Mouse (Mus musculus) stomach, postnatal 0 days (tissue): ENCODE results near the gene Col5a2. TPM values are rescaled to one million over a fixed set of nuclear protein-coding genes. Genes with fewer than 3 reads are reported as not detected.

Experiments
- ATAC-seq: fragments of 200-750 bp; cut with Nextera tagmentation; 2 replicates; pipeline ENCODE4 v1.8.0; 2017; ENCODE audit not compliant: low FRiP score, low TSS enrichment
- DNase-seq: peaks from one replicate; pipeline ENCODE4 v3.0.0-alpha.2; 2016; ENCODE audit warnings: low spot score
- H3K27ac ChIP-seq: fragments of 300-500 bp; sonication (generic); replicated peaks from 2 replicates; pipeline ENCODE4 v1.5.1; 2014; ENCODE audit warnings: mild to moderate bottlenecking, control low read depth
- H3K27me3 ChIP-seq: fragments of 300-500 bp; sonication (generic); 2 replicates; pipeline ENCODE4 v1.6.1; 2014; ENCODE audit warnings: low read length; ENCODE audit not compliant: control insufficient read depth, insufficient read depth
- H3K36me3 ChIP-seq: fragments of 300-500 bp; sonication (generic); 2 replicates; pipeline ENCODE4 v1.6.1; 2014; ENCODE audit warnings: low read length, mixed read lengths; ENCODE audit not compliant: control insufficient read depth, insufficient read depth
- H3K4me1 ChIP-seq: fragments of 300-500 bp; sonication (generic); replicated peaks from 2 replicates; pipeline ENCODE4 v1.6.1; 2014; ENCODE audit warnings: antibody characterized with exemption; ENCODE audit not compliant: control insufficient read depth, insufficient read depth
- H3K4me2 ChIP-seq: fragments of 300-500 bp; sonication (generic); replicated peaks from 2 replicates; pipeline ENCODE4 v1.6.1; 2014; ENCODE audit warnings: low read depth, mild to moderate bottlenecking, control low read depth, moderate library complexity
- H3K4me3 ChIP-seq: fragments of 300-500 bp; sonication (generic); 2 replicates; pipeline ENCODE4 v1.5.1; 2014; ENCODE audit warnings: low read depth, low read length, control low read depth
- H3K9ac ChIP-seq: fragments of 300-500 bp; sonication (generic); 2 replicates; pipeline ENCODE4 v1.6.1; 2014; ENCODE audit warnings: mild to moderate bottlenecking, low read length, control low read depth, mixed read lengths
- H3K9me3 ChIP-seq: fragments of 300-500 bp; sonication (generic); 2 replicates; pipeline ENCODE4 v1.6.1; 2016; ENCODE audit warnings: low read length; ENCODE audit not compliant: control insufficient read depth
- CTCF ChIP-seq: IDR thresholded peaks from 2 replicates; pipeline ENCODE4 v1.5.1; 2016; ENCODE audit warnings: antibody characterized with exemption, low read depth, mild to moderate bottlenecking, moderate library complexity
- EP300 ChIP-seq: optimal IDR thresholded peaks from 2 replicates; pipeline ENCODE3; 2016; ENCODE audit warnings: antibody characterized with exemption
- WGBS: fragments of 180-500 bp; shearing (Covaris S2); extraction: QIAGEN DNeasy Blood & Tissue Kit; methylation state at CpG from one replicate; pipeline ENCODE4 v1.1.7; 2014; 5-methylcytosine and 5-hydroxymethylcytosine counted together
- polyA plus RNA-seq: library from polyadenylated mRNA; unstranded; fragments of >200 nt; fragmentation: Nextera tagmentation; extraction: Ambion mirVana; gene quantifications from 2 replicates; pipeline ENCODE4 v1.2.1, GENCODE M21; 2015

The Col5a2 gene
- polyA plus RNA-seq, 1 experiment from 2014 or later, result 55.4 TPM

DNA sequence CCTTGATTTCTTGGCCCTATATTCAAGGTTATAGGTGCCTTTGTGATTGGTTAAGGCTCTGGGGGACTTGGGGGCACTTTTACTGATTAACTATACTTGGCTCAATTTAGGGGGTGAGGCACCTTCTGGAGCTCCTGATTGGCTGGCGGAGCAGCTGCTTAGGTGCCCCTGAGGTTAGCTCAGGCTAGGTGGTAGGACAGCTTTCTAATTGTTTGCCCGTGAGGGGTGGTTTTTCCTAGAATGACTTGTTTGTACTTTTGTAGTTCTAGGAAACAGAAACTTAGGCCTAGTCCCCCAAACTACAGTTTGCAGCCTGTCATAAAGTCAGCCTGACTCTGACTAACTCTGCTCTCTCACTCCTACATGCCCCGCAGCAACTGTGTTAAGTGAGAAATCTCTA is 20.5 kb upstream of the Col5a2 start:
- Histone ChIP-seq H3K4me1 (no peaks in the 10 kb centered on the region), H3K27ac (no peak overlapping the region), H3K9ac (no peak overlapping the region), H3K36me3 (no peaks in the 10 kb centered on the region), H3K27me3 (no peaks in the 10 kb centered on the region), H3K9me3 (no peaks in the 10 kb centered on the region), H3K4me3 (no peak overlapping the region), H3K4me2 (no peak overlapping the region)
- no peak for TF ChIP-seq CTCF
- TF ChIP-seq EP300, result no peak
- no peak for DNase-seq
- WGBS, result 85% methylated on average over 3 of the region's 3 CpGs
- ATAC-seq, result no peak

- H3K9me3 ChIP-seq, result no peaks in the 10 kb centered on the region
- H3K27ac ChIP-seq, result no peak overlapping the region
- TF ChIP-seq CTCF, result no peak
- no peak for TF ChIP-seq EP300
- no peaks in the 10 kb centered on the region for H3K4me1 ChIP-seq
- H3K4me2 ChIP-seq, result no peak overlapping the region
- 78% methylated on average over 2 of the region's 2 CpGs for WGBS
- ATAC-seq (no peak), DNase-seq (no peak)
- no peak overlapping the region for H3K9ac ChIP-seq
- H3K27me3 ChIP-seq, result no peaks in the 10 kb centered on the region
- H3K4me3 ChIP-seq, result no peak overlapping the region
- no peaks in the 10 kb centered on the region for H3K36me3 ChIP-seq
These were observed 18.4 kb upstream of the Col5a2 start for GRCm38 (mm10) chr1:45521486-45521885.

DNA sequence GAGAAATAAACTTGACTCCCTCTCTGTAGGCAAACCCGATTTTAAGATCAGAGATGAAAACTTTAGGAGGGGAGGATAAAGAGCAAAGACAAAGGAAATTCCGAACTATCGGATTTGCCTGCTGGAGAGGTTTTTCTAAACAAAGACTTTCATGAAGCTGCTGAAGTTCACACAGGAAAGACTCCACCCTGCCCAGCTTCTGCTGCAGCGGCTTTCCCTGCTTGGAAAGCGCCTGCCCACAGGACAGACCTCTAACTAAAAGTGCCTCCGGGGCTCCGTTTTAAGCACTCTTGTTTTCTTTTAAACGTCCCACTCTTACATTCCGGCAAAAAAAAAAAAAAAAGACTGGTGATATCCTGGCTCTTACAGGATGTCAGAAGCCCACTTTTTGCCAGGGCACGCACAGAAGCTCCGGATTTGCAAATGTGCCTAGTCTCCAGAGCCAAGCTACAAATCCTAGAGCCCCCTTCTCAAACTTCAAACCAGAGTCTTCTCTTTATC is 791 bp downstream of the Col5a2 start:
- Histone ChIP-seq H3K4me3 (peak overlapping the region; percentile 51), H3K9ac (peak overlapping the region; percentile 57), H3K9me3 (no peaks in the 10 kb centered on the region), H3K27ac (peak overlapping the region; percentile 88), H3K36me3 (no peaks in the 10 kb centered on the region), H3K4me1 (no peaks in the 10 kb centered on the region), H3K4me2 (peak overlapping the region; percentile 46), H3K27me3 (no peaks in the 10 kb centered on the region)
- ATAC-seq, result no peak
- WGBS, result 2% methylated on average over 11 of the region's 11 CpGs
- TF ChIP-seq CTCF (no peak), EP300 (no peak)
- DNase-seq, result peak; percentile 14

DNA sequence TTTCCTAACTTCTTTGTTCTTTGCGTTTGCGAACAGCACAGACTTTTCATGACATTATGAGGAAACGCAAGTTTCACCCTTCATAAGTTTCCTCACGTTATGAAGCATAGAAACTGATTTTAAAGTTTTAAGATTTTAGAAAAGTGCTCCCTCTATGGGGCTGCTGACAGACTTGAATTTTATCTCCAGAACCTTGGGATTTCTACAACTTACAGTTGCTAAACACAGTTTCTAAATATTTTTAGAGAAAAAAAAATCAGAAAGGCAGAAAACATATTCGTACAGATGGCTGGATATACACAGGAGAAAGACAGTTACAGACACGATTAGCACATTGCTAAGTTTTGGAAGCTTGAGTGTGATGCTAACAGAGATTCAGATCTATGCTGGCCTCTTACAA is 1.6 kb downstream of the Col5a2 start:
- H3K9me3 ChIP-seq, result no peaks in the 10 kb centered on the region
- no peaks in the 10 kb centered on the region for H3K4me1 ChIP-seq
- no peaks in the 10 kb centered on the region for H3K36me3 ChIP-seq
- no peaks in the 10 kb centered on the region for H3K27me3 ChIP-seq
- H3K27ac ChIP-seq, result peak overlapping the region; percentile 88
- H3K4me3 ChIP-seq, result peak overlapping the region; percentile 51
- whole genome bisulfite sequencing, result 30% methylated on average over 6 of the region's 6 CpGs
- peak overlapping the region; percentile 57 for H3K9ac ChIP-seq
- no peak for DNase-seq
- peak overlapping the region; percentile 46 for H3K4me2 ChIP-seq
- no peak for ATAC-seq
- no peak for TF ChIP-seq EP300
- TF ChIP-seq CTCF, result peak; percentile 52

DNA sequence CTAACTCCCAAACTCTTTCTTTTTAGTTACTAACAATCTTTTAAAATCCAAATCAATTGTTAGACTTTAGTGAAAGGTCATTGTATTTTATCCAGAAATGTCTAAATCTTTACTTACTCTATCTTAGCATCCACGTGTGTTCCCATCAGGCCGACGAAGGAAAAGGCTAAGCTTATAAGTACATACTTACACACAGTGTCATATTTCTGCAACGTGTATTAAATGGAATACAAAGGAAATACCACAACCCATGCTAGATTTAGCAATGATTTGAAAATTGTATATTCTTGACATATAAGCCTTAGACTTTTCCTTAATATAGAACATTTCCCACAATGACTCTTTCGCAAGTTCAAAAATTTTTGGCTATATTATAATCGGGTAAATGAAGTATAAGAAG is 2.6 kb downstream of the Col5a2 start:
- Histone ChIP-seq H3K4me3 (peak overlapping the region; percentile 10), H3K4me2 (peak overlapping the region; percentile 31), H3K4me1 (no peaks in the 10 kb centered on the region), H3K36me3 (no peaks in the 10 kb centered on the region), H3K9me3 (no peaks in the 10 kb centered on the region), H3K27me3 (no peaks in the 10 kb centered on the region), H3K27ac (no peak overlapping the region), H3K9ac (no peak overlapping the region)
- no peak for TF ChIP-seq EP300
- TF ChIP-seq CTCF, result no peak
- DNase-seq, result no peak
- 53% methylated on average over 6 of the region's 6 CpGs for WGBS
- no peak for ATAC-seq

DNA sequence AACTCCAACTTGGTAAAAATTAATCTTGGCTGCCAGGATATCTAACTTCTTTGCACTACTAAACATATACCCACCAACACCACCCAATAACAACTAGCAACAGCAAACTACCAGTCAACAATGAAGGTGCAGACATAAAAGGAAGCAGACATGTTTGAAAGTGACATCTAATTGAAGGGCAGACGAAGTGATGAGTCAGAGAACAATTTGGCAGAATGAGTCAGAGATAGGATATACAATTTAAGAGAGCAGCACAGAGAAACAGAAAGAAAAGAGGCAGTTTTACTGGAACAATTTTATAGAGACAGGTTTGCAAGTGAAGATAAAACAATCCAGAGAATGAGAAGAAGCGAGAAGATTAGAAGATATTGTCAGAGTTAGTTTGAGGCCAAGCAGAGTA is 8.1 kb downstream of the Col5a2 start:
- Histone ChIP-seq H3K27me3 (no peaks in the 10 kb centered on the region), H3K36me3 (no peaks in the 10 kb centered on the region), H3K9me3 (no peaks in the 10 kb centered on the region), H3K4me2 (no peak overlapping the region), H3K4me3 (no peak overlapping the region), H3K4me1 (no peaks in the 10 kb centered on the region), H3K9ac (no peak overlapping the region), H3K27ac (no peak overlapping the region)
- DNase-seq (no peak), ATAC-seq (no peak)
- TF ChIP-seq EP300 (no peak), CTCF (no peak)
- 73% methylated on average over 2 of the region's 2 CpGs for WGBS
